Mouse (Mus musculus): ENCODE data around the gene Aurkb. TPM values are rescaled to one million over a fixed set of nuclear protein-coding genes. Genes with fewer than 3 reads are reported as not detected.
A peak's percentile ranks its signal among the peaks of the same experiment; 100 is the strongest.
"Not testable (repeated sequence)": the region's sequence is repeated elsewhere in the genome, so short reads cannot be mapped to it uniquely, and the experiment has no call there.

Gene Aurkb
- polyA plus RNA-seq, 1 experiment from 2014 or later: 175 TPM

- Histone ChIP-seq H3K4me3 (replicated peaks) (peak overlapping the region; percentile 96), H3K9me3 (replicated peaks) (no peaks in the 10 kb centered on the region), H3K4me1 (peaks cover 64% of the 10 kb centered on the region), H3K9ac (peak overlapping the region; percentile 100), H3K4me2 (peak overlapping the region; percentile 87), H3K27ac (peak overlapping the region; percentile 95; the same call in 1 of the 2 replicates), H3K27me3 (no peaks in the 10 kb centered on the region), H3K36me3 (peaks cover 31% of the 10 kb centered on the region)
- ATAC-seq (replicated peaks; ENCODE audit: low FRiP score): no peak
- 77% methylated on average over 12 of the region's 12 CpGs for WGBS
Observed at GRCm38 (mm10) chr11:69089616-69090290, 44.3 kb downstream of the Aurkb start.

- peaks cover 31% of the 10 kb centered on the region for H3K36me3 ChIP-seq
- 0 out of 2 replicates have a peak overlapping the region, but pooled peaks have one; percentile 95 for H3K27ac ChIP-seq
- H3K4me1 ChIP-seq: peaks cover 66% of the 10 kb centered on the region
- H3K9me3 ChIP-seq (replicated peaks): no peaks in the 10 kb centered on the region
- peak overlapping the region; percentile 96 for H3K4me3 ChIP-seq (replicated peaks)
- no peak for ATAC-seq (replicated peaks; ENCODE audit: low FRiP score)
- peak overlapping the region; percentile 100; the same call in 1 of the 2 replicates for H3K9ac ChIP-seq
- peak overlapping the region; percentile 87 for H3K4me2 ChIP-seq
- H3K27me3 ChIP-seq: no peaks in the 10 kb centered on the region
- 67% methylated on average over 6 of the region's 6 CpGs for WGBS
Observed at GRCm38 (mm10) chr11:69090367-69090766, 44.9 kb downstream of the Aurkb start.

GRCm38 (mm10) chr11:69091566-69092385, 46.3 kb downstream of the Aurkb start:
- no peak overlapping the region for H3K4me2 ChIP-seq
- H3K4me1 ChIP-seq: peaks cover 69% of the 10 kb centered on the region
- H3K4me3 ChIP-seq (replicated peaks): no peak overlapping the region
- WGBS: 60% methylated on average over 7 of the region's 7 CpGs
- peaks cover 31% of the 10 kb centered on the region for H3K36me3 ChIP-seq
- H3K9ac ChIP-seq: no peak overlapping the region
- peak overlapping the region; percentile 41; the same call in 1 of the 2 replicates for H3K27ac ChIP-seq
- H3K27me3 ChIP-seq: no peaks in the 10 kb centered on the region
- no peak for ATAC-seq (replicated peaks; ENCODE audit: low FRiP score)
- no peaks in the 10 kb centered on the region for H3K9me3 ChIP-seq (replicated peaks)

GRCm38 (mm10) chr11:69092386-69092751, 46.9 kb downstream of the Aurkb start:
- Histone ChIP-seq H3K9ac (no peak overlapping the region), H3K27me3 (no peaks in the 10 kb centered on the region), H3K9me3 (replicated peaks) (no peaks in the 10 kb centered on the region), H3K4me2 (peak overlapping the region; percentile 16; the same call in 1 of the 2 replicates), H3K27ac (0 out of 2 replicates have a peak overlapping the region, but pooled peaks have one; percentile 41), H3K36me3 (peaks cover 31% of the 10 kb centered on the region), H3K4me3 (replicated peaks) (no peak overlapping the region), H3K4me1 (peaks cover 70% of the 10 kb centered on the region)
- ATAC-seq (replicated peaks; ENCODE audit: low FRiP score): no peak
- WGBS: 8% methylated on average over 3 of the region's 3 CpGs

- no peaks in the 10 kb centered on the region for H3K9me3 ChIP-seq (replicated peaks)
- no peak overlapping the region for H3K4me3 ChIP-seq (replicated peaks)
- H3K4me2 ChIP-seq: peak overlapping the region; percentile 16; the same call in 1 of the 2 replicates
- peaks cover 71% of the 10 kb centered on the region for H3K4me1 ChIP-seq
- 89% methylated on average over 4 of the region's 4 CpGs for WGBS
- H3K9ac ChIP-seq: no peak overlapping the region
- H3K36me3 ChIP-seq: peaks cover 31% of the 10 kb centered on the region
- ATAC-seq (replicated peaks; ENCODE audit: low FRiP score): no peak
- no peak overlapping the region for H3K27ac ChIP-seq
- H3K27me3 ChIP-seq: no peaks in the 10 kb centered on the region
Observed at GRCm38 (mm10) chr11:69092871-69093270, 47.4 kb downstream of the Aurkb start.

GRCm38 (mm10) chr11:69093856-69094255, 48.4 kb downstream of the Aurkb start:
- WGBS: 84% methylated on average over 7 of the region's 7 CpGs
- H3K4me2 ChIP-seq: peak overlapping the region; percentile 96; the same call in 1 of the 2 replicates

GRCm38 (mm10) chr11:69094697-69095429, 49.4 kb downstream of the Aurkb start, which contains the start of gene Per1:
Gene Per1 (plus strand): TSS chr11:69095217.
- ATAC-seq (replicated peaks; ENCODE audit: low FRiP score): peak; percentile 92
- Histone ChIP-seq H3K27ac (peak within 1 kb of the TSS; percentile 95), H3K9me3 (replicated peaks) (no peaks in the 10 kb centered on the region), H3K27me3 (no peaks in the 10 kb centered on the region), H3K4me3 (replicated peaks) (peak within 1 kb of the TSS; percentile 61), H3K4me1 (peaks cover 79% of the 10 kb centered on the region), H3K36me3 (peaks cover 29% of the 10 kb centered on the region), H3K4me2 (peak within 1 kb of the TSS; percentile 96), H3K9ac (peak within 1 kb of the TSS; percentile 62)
- WGBS: under 1% methylated on average over 37 of the region's 37 CpGs

More at GRCm38 (mm10) chr11:69093856-69094255, 48.4 kb downstream of the Aurkb start:
- Histone ChIP-seq H3K27ac (peak overlapping the region; percentile 88; the same call in 1 of the 2 replicates), H3K36me3 (peaks cover 31% of the 10 kb centered on the region), H3K4me3 (replicated peaks) (peak overlapping the region; percentile 61; the same call in 1 of the 2 replicates), H3K4me1 (peaks cover 78% of the 10 kb centered on the region)
- H3K27me3 ChIP-seq; ATAC-seq (replicated peaks; ENCODE audit: low FRiP score); H3K9ac ChIP-seq; H3K9me3 ChIP-seq (replicated peaks): not testable (repeated sequence)

GRCm38 (mm10) chr11:69095511-69096231, 50.2 kb downstream of the Aurkb start:
- WGBS: 2% methylated on average over 27 of the region's 27 CpGs
- H3K9me3 ChIP-seq (replicated peaks): no peaks in the 10 kb centered on the region
- peaks cover 79% of the 10 kb centered on the region for H3K4me1 ChIP-seq
- peak overlapping the region; percentile 62 for H3K9ac ChIP-seq
- H3K4me2 ChIP-seq: peak overlapping the region; percentile 96
- H3K36me3 ChIP-seq: peaks cover 22% of the 10 kb centered on the region
- peak overlapping the region; percentile 61 for H3K4me3 ChIP-seq (replicated peaks)
- H3K27ac ChIP-seq: peak overlapping the region; percentile 95
- ATAC-seq (replicated peaks; ENCODE audit: low FRiP score): no peak
- no peaks in the 10 kb centered on the region for H3K27me3 ChIP-seq

GRCm38 (mm10) chr11:69096360-69096986, 51.0 kb downstream of the Aurkb start:
- H3K4me1 ChIP-seq: peaks cover 76% of the 10 kb centered on the region
- no peak for ATAC-seq (replicated peaks; ENCODE audit: low FRiP score)
- 8% methylated on average over 9 of the region's 9 CpGs for WGBS

GRCm38 (mm10) chr11:69096987-69097900, 51.8 kb downstream of the Aurkb start:
- H3K9ac ChIP-seq: peak overlapping the region; percentile 25
- H3K4me3 ChIP-seq (replicated peaks): peak overlapping the region; percentile 61
- ATAC-seq (replicated peaks; ENCODE audit: low FRiP score): peak; percentile 46
- no peaks in the 10 kb centered on the region for H3K9me3 ChIP-seq (replicated peaks)
- H3K4me2 ChIP-seq: peak overlapping the region; percentile 96
- H3K36me3 ChIP-seq: peaks cover 23% of the 10 kb centered on the region
- no peaks in the 10 kb centered on the region for H3K27me3 ChIP-seq
- peaks cover 70% of the 10 kb centered on the region for H3K4me1 ChIP-seq
- peak overlapping the region; percentile 95 for H3K27ac ChIP-seq
- 3% methylated on average over 29 of the region's 29 CpGs for WGBS

More at GRCm38 (mm10) chr11:69096360-69096986, 51.0 kb downstream of the Aurkb start:
- peak overlapping the region; percentile 95 for H3K27ac ChIP-seq
- peak overlapping the region; percentile 61 for H3K4me3 ChIP-seq (replicated peaks)
- no peaks in the 10 kb centered on the region for H3K9me3 ChIP-seq (replicated peaks)
- no peaks in the 10 kb centered on the region for H3K27me3 ChIP-seq
- peak overlapping the region; percentile 96 for H3K4me2 ChIP-seq
- H3K9ac ChIP-seq: peak overlapping the region; percentile 62
- H3K36me3 ChIP-seq: peaks cover 22% of the 10 kb centered on the region
